Mouse (Mus musculus) small intestine, adult 2 months (tissue): Measurements from ENCODE around the gene Bcar1.

Experiments used
- CTCF ChIP-seq: fragments of 200-500 bp; IDR thresholded peaks from 2 replicates; pipeline ENCODE4 v1.5.1; 2012; ENCODE audit warnings: low read depth, mild to moderate bottlenecking, control low read depth, inconsistent platforms, low read length, moderate library complexity, mixed read lengths; ENCODE audit not compliant: insufficient replicate concordance, insufficient read length; ENCODE audit errors: extremely low read depth
- POLR2A ChIP-seq: fragments of 200-500 bp; IDR thresholded peaks from 2 replicates; pipeline ENCODE4 v1.6.1; 2012; ENCODE audit warnings: low read depth, mild to moderate bottlenecking, control low read depth, inconsistent platforms, low read length, moderate library complexity

DNA sequence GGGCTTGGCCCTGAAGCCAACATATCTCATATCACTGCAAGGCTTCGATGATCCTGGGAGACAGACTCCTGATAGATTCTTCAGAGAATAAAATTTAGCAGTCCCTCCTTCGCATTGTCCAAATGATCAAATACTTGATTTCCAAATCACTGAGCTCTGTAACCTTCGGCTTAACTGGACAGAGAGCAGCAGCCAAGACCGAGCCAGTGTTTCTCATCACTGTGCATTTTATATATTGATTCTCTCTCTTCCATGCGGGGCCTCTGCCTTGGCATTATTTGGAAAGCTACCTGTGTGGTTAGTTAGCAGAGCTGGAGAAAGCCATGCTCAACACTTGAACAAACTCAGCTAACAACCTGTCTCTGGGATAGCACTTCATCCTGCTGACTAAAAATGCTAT, 29.9 kb upstream of the Bcar1 start:
- TF ChIP-seq POLR2A (no peak), CTCF (no peak)
